Mouse (Mus musculus) neural tube, embryonic 15.5 days (tissue): ENCODE data around the gene Cdyl. TPM values are rescaled to one million over a fixed set of nuclear protein-coding genes. Genes with fewer than 3 reads are reported as not detected.

ENCODE experiments used
- ATAC-seq: fragments of 200-750 bp; cut with Nextera tagmentation; 2 replicates; pipeline ENCODE4 v1.8.0; 2017; ENCODE audit warnings: mild to moderate bottlenecking, moderate TSS enrichment, moderate library complexity; ENCODE audit not compliant: low FRiP score
- H3K27ac ChIP-seq: fragments of 300-500 bp; sonication (generic); replicated peaks from 2 replicates; pipeline ENCODE4 v1.5.1; 2015; ENCODE audit warnings: mild to moderate bottlenecking, inconsistent platforms
- H3K27me3 ChIP-seq: fragments of 300-500 bp; sonication (generic); replicated peaks from 2 replicates; pipeline ENCODE4 v1.6.1; 2015; ENCODE audit warnings: inconsistent platforms
- H3K36me3 ChIP-seq: fragments of 300-500 bp; sonication (generic); 2 replicates; pipeline ENCODE4 v1.6.1; 2015; ENCODE audit warnings: inconsistent platforms
- H3K4me1 ChIP-seq: fragments of 300-500 bp; sonication (generic); 2 replicates; pipeline ENCODE4 v1.6.1; 2015; ENCODE audit warnings: inconsistent platforms
- H3K4me2 ChIP-seq: fragments of 300-500 bp; sonication (generic); 2 replicates; pipeline ENCODE4 v1.6.1; 2015; ENCODE audit warnings: inconsistent platforms, mild to moderate bottlenecking, moderate library complexity
- H3K4me3 ChIP-seq: fragments of 300-500 bp; sonication (generic); replicated peaks from 2 replicates; pipeline ENCODE4 v1.5.1; 2015; ENCODE audit warnings: mild to moderate bottlenecking, inconsistent platforms
- H3K9ac ChIP-seq: fragments of 300-500 bp; sonication (generic); replicated peaks from 2 replicates; pipeline ENCODE4 v1.6.1; 2015; ENCODE audit warnings: mild to moderate bottlenecking, inconsistent platforms
- H3K9me3 ChIP-seq: fragments of 300-500 bp; sonication (generic); replicated peaks from 2 replicates; pipeline ENCODE4 v1.6.1; 2016; ENCODE audit warnings: inconsistent platforms
- WGBS: fragments of 180-500 bp; shearing (Covaris S2); methylation state at CpG from one replicate; pipeline ENCODE4 v1.1.7; 2015; ENCODE audit warnings: mixed read lengths; 5-methylcytosine and 5-hydroxymethylcytosine counted together
- polyA plus RNA-seq: library from polyadenylated mRNA; unstranded; fragments of >200 nt; fragmentation: Nextera tagmentation; extraction: Ambion mirVana; gene quantifications from 2 replicates; pipeline ENCODE4 v1.2.1, GENCODE M21; 2015

Gene Cdyl
- polyA plus RNA-seq, 1 experiment from 2014 or later: 5.3 TPM

DNA sequence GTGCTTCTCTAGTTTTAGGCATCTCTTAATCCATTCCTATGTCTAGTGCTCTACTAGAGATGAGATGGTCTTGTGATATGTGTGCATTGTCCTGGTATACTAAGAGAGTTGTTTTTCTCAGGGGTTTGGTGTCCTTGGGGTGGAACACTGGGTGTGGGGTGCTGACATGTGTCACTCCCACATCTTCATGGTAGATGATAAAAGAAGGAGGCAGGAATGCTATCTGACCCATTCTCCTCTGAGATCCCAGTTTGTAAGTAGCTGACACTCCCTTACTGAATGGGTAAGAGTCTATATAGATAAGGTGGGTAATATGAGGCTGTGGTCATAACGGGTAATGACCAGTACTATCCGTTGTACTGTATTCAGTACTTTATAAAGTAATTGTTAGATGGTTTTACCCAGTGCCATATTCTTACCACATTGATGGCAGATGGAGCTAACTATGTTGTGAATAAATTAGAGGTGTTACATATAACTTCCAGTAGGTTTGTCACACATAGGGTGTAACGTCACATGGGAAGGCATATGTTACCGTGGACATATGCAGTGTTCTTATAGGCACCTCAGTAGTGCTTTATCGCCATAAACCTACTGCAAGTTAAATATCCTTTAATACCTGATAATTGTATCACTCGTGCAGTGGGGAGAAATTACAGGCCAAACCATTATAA lies 127.2 kb downstream of the Cdyl start:
- H3K36me3 ChIP-seq: no peaks in the 10 kb centered on the region
- no peaks in the 10 kb centered on the region for H3K9me3 ChIP-seq
- H3K9ac ChIP-seq: no peak overlapping the region
- no peaks in the 10 kb centered on the region for H3K27me3 ChIP-seq
- H3K4me3 ChIP-seq: no peak overlapping the region
- 92% methylated on average over 6 of the region's 6 CpGs for WGBS
- H3K27ac ChIP-seq: no peak overlapping the region
- H3K4me1 ChIP-seq: 0 out of 2 replicates have a peak, but pooled peaks cover 9% of the 10 kb centered on the region
- no peak for ATAC-seq
- no peak overlapping the region for H3K4me2 ChIP-seq

DNA sequence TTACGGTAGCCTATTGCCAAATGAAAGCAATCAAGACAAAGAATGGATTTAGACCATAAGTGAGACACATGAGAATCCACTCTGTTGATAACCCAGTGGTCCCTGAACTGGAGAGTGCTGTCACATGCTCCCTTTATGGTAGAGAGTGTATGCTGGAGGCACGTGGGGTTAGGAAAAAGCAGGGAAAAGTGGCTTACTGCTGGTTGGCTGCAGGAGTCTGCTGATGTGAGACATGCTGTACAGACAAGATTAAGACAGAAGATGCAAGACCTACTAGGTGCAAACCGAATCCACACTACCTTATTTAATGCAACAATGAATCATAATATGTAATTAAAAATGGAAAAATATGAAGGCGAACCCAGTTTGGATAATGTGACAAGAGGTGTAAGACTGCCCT lies 129.9 kb downstream of the Cdyl start:
- H3K4me2 ChIP-seq: no peak overlapping the region
- H3K27ac ChIP-seq: no peak overlapping the region
- H3K27me3 ChIP-seq: no peaks in the 10 kb centered on the region
- ATAC-seq: 0 out of 2 replicates have a peak, but pooled peaks have one; percentile 24
- WGBS: 75% methylated on average over 4 of the region's 4 CpGs
- H3K36me3 ChIP-seq: no peaks in the 10 kb centered on the region
- H3K4me1 ChIP-seq: 0 out of 2 replicates have a peak, but pooled peaks cover 9% of the 10 kb centered on the region
- no peak overlapping the region for H3K9ac ChIP-seq
- no peak overlapping the region for H3K4me3 ChIP-seq
- no peaks in the 10 kb centered on the region for H3K9me3 ChIP-seq

DNA sequence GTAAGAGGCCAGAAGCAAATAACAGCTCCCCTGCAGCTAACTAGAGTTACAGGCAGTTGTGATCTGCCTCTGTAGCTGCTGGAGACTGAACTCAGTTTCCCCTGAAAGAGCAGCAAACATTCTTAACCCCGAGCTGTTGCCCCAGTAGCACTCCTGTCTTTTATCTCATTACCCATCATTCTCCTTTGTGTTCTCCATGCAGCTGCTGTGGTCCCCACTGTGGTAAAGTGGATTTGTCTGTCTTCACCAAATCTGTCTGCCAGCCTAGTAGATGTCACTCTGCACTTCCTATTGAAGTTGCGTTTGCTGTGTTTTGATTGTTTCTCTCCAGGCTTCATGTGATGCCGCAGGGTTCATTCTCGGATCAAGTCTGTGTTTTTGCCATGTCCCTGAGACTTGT lies 130.8 kb downstream of the Cdyl start:
- Histone ChIP-seq H3K4me2 (no peak overlapping the region), H3K4me3 (no peak overlapping the region), H3K27me3 (no peaks in the 10 kb centered on the region), H3K27ac (no peak overlapping the region), H3K9me3 (no peaks in the 10 kb centered on the region), H3K4me1 (0 out of 2 replicates have a peak, but pooled peaks cover 9% of the 10 kb centered on the region), H3K9ac (no peak overlapping the region), H3K36me3 (no peaks in the 10 kb centered on the region)
- 70% methylated on average over 4 of the region's 4 CpGs for WGBS
- no peak for ATAC-seq

DNA sequence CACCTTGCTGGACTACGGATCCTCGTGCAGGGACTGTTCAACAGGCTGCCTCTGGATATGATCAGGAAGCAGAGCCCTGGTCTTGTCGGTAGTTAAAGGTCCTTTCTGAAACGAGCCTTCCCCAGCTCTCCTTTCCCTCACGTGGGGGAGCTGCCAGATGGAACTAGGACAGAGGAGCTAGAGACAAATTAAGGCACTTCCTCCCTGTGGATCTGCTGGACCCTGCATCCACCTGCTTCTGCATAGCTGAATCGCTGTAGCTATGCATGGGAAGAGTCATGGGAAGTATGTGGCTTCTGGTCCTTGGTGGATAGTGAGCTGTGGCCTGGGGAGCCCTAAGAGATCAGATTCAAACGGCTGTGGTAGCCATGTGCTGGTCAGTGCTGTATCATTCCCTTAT lies 134.7 kb downstream of the Cdyl start:
- 81% methylated on average over 7 of the region's 7 CpGs for WGBS

DNA sequence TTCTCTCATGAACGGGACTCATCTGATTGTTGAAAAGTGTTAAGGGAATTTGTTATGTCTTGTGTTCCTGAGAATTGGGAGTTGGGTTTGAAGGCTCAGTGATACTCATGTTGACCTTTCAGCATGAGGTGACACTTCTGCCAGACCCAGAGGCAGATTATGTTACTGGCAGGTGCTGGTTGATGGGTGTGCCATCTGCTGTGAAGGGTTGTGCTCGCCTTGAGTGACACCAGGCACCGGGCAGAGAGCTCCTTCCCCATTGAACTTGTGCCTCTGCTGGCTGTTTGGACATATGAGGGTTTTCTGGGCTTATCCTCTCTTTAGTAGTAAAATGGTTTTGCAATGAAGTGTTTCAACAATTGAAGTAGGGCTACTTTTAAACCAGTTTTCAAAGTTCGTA lies 135.1 kb downstream of the Cdyl start:
- WGBS: 91% methylated on average over 4 of the region's 4 CpGs
- no peak overlapping the region for H3K27ac ChIP-seq
- H3K4me2 ChIP-seq: no peak overlapping the region
- ATAC-seq: no peak
- H3K27me3 ChIP-seq: no peaks in the 10 kb centered on the region
- no peak overlapping the region for H3K4me3 ChIP-seq
- no peaks in the 10 kb centered on the region for H3K9me3 ChIP-seq
- 0 out of 2 replicates have a peak, but pooled peaks cover 11% of the 10 kb centered on the region for H3K4me1 ChIP-seq
- no peaks in the 10 kb centered on the region for H3K36me3 ChIP-seq
- H3K9ac ChIP-seq: no peak overlapping the region

More for the DNA sequence above, 134.7 kb downstream of the Cdyl start:
- Histone ChIP-seq H3K9ac (no peak overlapping the region), H3K4me1 (0 out of 2 replicates have a peak, but pooled peaks cover 11% of the 10 kb centered on the region), H3K27me3 (no peaks in the 10 kb centered on the region), H3K9me3 (no peaks in the 10 kb centered on the region), H3K4me2 (no peak overlapping the region), H3K36me3 (no peaks in the 10 kb centered on the region), H3K4me3 (no peak overlapping the region), H3K27ac (no peak overlapping the region)
- no peak for ATAC-seq

DNA sequence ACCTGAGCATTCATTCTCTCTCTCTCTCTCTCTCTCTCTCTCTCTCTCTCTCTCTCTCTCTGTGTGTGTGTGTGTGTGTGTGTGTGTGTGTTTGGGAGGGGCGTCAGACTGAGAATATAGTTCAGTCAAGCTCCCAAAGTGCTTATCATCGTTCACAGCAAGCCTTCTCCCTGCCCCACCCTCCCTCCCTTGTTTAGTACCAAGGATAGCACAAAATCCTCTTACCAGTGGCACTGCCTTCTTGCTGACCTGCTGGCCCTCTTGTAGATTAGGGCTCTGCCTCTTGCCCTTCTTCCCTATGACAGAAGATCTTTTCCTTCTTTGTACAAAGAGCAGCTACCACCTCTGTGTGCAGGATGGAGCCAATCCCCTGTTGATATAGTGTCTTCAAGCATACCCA lies 136.3 kb downstream of the Cdyl start:
- H3K27ac ChIP-seq: no peak overlapping the region
- 0 out of 2 replicates have a peak, but pooled peaks cover 4% of the 10 kb centered on the region for H3K4me1 ChIP-seq
- no peaks in the 10 kb centered on the region for H3K27me3 ChIP-seq
- H3K9ac ChIP-seq: no peak overlapping the region
- H3K4me3 ChIP-seq: no peak overlapping the region
- no peaks in the 10 kb centered on the region for H3K9me3 ChIP-seq
- no peak for ATAC-seq
- 74% methylated on average over 2 of the region's 2 CpGs for WGBS
- H3K4me2 ChIP-seq: no peak overlapping the region
- no peaks in the 10 kb centered on the region for H3K36me3 ChIP-seq

DNA sequence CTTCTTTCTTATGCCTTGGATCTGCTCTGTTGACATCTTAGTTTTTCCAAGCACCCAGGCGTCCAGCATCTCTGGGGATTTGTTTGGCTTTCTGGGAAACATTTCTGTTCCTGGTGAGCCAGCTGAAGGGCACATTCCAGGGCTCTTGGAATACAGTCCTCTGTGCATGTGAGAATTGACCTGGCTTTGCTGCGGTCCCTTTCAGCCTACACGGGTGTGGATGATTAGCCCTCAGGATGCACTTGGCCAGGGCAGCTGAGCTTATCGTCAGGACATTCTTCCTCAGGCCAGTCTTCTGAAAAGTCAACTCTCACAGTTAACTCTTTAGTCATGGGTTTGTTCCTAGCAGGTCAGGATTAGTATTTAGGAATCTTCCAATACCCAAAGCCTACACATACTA lies 136.7 kb downstream of the Cdyl start:
- Histone ChIP-seq H3K4me1 (0 out of 2 replicates have a peak, but pooled peaks cover 4% of the 10 kb centered on the region), H3K9ac (no peak overlapping the region), H3K27ac (no peak overlapping the region), H3K4me3 (no peak overlapping the region), H3K36me3 (no peaks in the 10 kb centered on the region), H3K27me3 (no peaks in the 10 kb centered on the region), H3K4me2 (no peak overlapping the region), H3K9me3 (no peaks in the 10 kb centered on the region)
- no peak for ATAC-seq
- WGBS: 74% methylated on average over 4 of the region's 4 CpGs

DNA sequence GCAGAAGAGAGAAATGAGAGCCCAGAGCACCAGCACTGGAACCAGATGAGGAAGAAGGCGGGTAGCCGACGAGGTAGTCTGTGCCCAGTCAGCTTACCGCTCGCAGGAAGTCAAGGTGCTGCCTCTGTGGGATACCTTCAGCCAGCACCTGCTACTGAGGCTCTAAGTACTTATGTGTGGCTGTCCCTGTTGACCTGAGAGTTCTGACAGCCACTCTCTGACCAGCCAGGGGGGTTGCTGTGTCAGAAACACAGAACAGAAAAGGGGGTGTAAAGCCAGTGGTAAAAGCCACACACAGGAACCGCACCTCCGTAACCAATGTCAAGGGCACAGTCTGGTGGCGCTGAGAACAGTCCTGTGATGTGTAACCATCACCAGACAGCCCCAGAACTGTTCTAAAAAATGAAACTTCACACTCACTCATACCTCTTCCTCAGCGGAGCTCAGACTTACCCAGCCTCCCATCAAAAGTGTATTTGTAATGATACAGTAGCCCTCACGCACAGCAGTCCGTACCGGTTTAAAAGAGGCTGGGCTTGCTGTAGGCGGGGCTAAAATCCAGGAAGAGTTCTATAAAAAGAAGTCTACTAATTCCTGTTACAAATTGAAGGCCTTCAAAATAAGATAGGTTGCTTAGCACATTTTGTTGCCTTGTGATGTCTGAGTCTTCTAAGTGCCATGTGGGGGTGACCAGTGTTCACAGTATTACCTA lies 138.3 kb downstream of the Cdyl start:
- Histone ChIP-seq H3K9ac (no peak overlapping the region), H3K27me3 (no peaks in the 10 kb centered on the region), H3K4me1 (0 out of 2 replicates have a peak, but pooled peaks cover 4% of the 10 kb centered on the region), H3K4me3 (no peak overlapping the region), H3K4me2 (no peak overlapping the region), H3K9me3 (no peaks in the 10 kb centered on the region), H3K27ac (no peak overlapping the region), H3K36me3 (no peaks in the 10 kb centered on the region)
- ATAC-seq: no peak; the same call in 1 of the 2 replicates
- WGBS: 90% methylated on average over 13 of the region's 13 CpGs

DNA sequence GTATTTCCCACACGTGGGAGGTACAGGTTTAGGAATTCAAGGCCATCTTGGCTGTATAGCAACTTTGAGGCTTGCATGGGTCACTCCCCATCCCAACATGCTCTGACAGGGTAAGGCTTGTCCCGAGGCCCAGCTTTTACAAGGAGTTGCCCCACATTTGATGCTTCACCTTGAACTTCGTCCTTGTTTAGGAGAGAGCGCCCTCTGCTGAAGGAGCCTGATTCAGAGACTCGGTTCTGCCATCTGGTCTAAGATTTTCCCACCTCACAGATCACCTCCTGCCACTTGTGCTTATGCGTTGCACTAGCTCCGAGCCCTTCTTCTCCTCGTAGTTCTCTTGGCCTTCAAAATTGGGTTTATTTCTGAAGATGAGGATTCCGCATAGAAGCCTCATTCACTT lies 139.0 kb downstream of the Cdyl start:
- 0 out of 2 replicates have a peak, but pooled peaks cover 4% of the 10 kb centered on the region for H3K4me1 ChIP-seq
- 77% methylated on average over 9 of the region's 9 CpGs for whole genome bisulfite sequencing
- no peak for ATAC-seq

DNA sequence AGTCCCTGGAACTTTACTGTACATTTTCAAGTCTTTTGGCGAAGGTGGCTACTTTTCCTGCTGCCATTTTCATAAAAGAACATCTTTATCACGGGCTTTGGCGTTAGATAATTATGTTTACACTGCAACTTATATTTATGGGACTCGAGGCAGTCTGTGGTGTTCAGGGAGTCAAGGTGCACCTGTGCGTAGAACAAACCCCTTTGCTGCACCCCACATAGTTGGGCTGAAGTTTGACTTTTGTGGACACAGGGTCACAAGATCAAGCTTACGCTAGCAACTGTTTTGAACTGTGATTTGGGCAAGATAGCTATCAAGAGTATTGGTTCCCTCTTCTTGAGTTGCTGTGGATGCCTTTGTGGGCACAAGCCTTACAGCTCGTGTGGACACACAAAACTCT lies 140.6 kb downstream of the Cdyl start:
- WGBS: 88% methylated on average over 7 of the region's 7 CpGs
- H3K9me3 ChIP-seq: no peaks in the 10 kb centered on the region
- H3K4me2 ChIP-seq: no peak overlapping the region
- no peaks in the 10 kb centered on the region for H3K27me3 ChIP-seq
- no peaks in the 10 kb centered on the region for H3K36me3 ChIP-seq
- H3K4me1 ChIP-seq: 0 out of 2 replicates have a peak, but pooled peaks cover 4% of the 10 kb centered on the region
- no peak for ATAC-seq
- no peak overlapping the region for H3K9ac ChIP-seq
- no peak overlapping the region for H3K27ac ChIP-seq
- no peak overlapping the region for H3K4me3 ChIP-seq

More for the DNA sequence above, 139.0 kb downstream of the Cdyl start:
- Histone ChIP-seq H3K4me3 (no peak overlapping the region), H3K9me3 (no peaks in the 10 kb centered on the region), H3K36me3 (no peaks in the 10 kb centered on the region), H3K27ac (no peak overlapping the region), H3K27me3 (no peaks in the 10 kb centered on the region), H3K9ac (no peak overlapping the region), H3K4me2 (no peak overlapping the region)

DNA sequence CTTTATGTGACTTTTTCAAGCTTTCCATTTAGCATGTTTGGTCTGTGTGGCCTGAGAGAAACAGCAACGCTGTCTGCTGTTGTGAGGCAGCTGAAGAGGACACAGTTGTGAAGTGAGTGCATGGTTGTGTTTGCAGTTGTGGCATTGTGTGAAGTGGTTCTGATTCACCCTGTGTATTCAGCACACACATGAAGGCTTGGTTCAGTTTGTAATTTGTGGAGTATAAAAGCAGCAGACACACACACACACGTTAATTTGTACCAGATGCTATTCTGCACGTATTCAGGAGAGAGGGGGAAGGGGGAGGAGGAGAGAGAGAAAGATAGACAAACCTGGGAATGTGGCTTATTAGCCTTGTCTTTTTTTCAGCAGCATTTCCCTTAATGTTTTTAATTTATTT lies 146.1 kb downstream of the Cdyl start:
- H3K36me3 ChIP-seq: no peaks in the 10 kb centered on the region
- no peak overlapping the region for H3K27ac ChIP-seq
- H3K4me1 ChIP-seq: peaks cover 5% of the 10 kb centered on the region; the same call in 1 of the 2 replicates
- WGBS: 63% methylated on average over 3 of the region's 3 CpGs
- no peak overlapping the region for H3K4me3 ChIP-seq
- H3K4me2 ChIP-seq: no peak overlapping the region
- H3K9me3 ChIP-seq: no peaks in the 10 kb centered on the region
- no peak overlapping the region for H3K9ac ChIP-seq
- H3K27me3 ChIP-seq: no peaks in the 10 kb centered on the region
- ATAC-seq: no peak

DNA sequence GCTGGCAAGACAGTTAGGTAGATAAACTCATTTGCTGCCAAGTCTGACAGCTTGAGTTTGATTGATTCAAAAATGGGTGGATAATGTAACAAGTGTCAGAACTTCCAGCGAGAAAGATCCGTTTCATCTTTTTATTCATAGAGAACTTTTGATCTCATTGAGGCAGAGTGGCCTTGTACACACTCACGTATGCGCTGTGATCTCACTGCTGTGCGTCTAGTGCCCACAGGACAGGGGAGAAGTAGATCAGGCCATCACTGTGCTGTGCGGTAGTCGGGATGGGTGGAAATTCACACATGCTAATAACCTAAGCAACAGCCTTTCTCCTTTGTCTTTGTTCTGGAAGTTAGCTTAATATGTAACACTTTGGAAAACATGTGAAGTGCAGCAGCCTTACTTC lies 146.5 kb downstream of the Cdyl start:
- no peak overlapping the region for H3K9ac ChIP-seq
- H3K4me3 ChIP-seq: no peak overlapping the region
- no peak overlapping the region for H3K27ac ChIP-seq
- H3K9me3 ChIP-seq: no peaks in the 10 kb centered on the region
- no peak overlapping the region for H3K4me2 ChIP-seq
- H3K36me3 ChIP-seq: no peaks in the 10 kb centered on the region
- ATAC-seq: no peak
- 94% methylated on average over 7 of the region's 7 CpGs for WGBS
- H3K27me3 ChIP-seq: no peaks in the 10 kb centered on the region
- peaks cover 6% of the 10 kb centered on the region for H3K4me1 ChIP-seq
